Mouse (Mus musculus) stomach, embryonic 14.5 days (tissue): ENCODE data around the gene Nebl. TPM values are rescaled to one million over a fixed set of nuclear protein-coding genes. Genes with fewer than 3 reads are reported as not detected.
"Not testable (repeated sequence)": the region's sequence is repeated elsewhere in the genome, so short reads cannot be mapped to it uniquely, and the experiment has no call there.

ENCODE experiments used
- ATAC-seq: fragments of 200-750 bp; cut with Nextera tagmentation; 2 replicates; pipeline ENCODE4 v1.8.0; 2017; ENCODE audit warnings: low read depth, moderate TSS enrichment; ENCODE audit not compliant: insufficient number of reproducible peaks, insufficient read depth, low FRiP score
- H3K27ac ChIP-seq: fragments of 300-500 bp; sonication (generic); 2 replicates; pipeline ENCODE4 v1.5.1; 2014; ENCODE audit warnings: mild to moderate bottlenecking, low read length, moderate library complexity, mixed read lengths
- H3K27me3 ChIP-seq: fragments of 300-500 bp; sonication (generic); 2 replicates; pipeline ENCODE4 v1.6.1; 2014; ENCODE audit warnings: low read length, control low read depth, mixed read lengths; ENCODE audit not compliant: control insufficient read depth, insufficient read depth
- H3K36me3 ChIP-seq: fragments of 300-500 bp; sonication (generic); 2 replicates; pipeline ENCODE4 v1.6.1; 2014; ENCODE audit warnings: mild to moderate bottlenecking, control low read depth, low read length, moderate library complexity, mixed read lengths; ENCODE audit not compliant: control insufficient read depth, insufficient read depth
- H3K4me1 ChIP-seq: fragments of 300-500 bp; sonication (generic); 2 replicates; pipeline ENCODE4 v1.6.1; 2014; ENCODE audit warnings: low read length, control low read depth, mixed read lengths; ENCODE audit not compliant: control insufficient read depth, insufficient read depth
- H3K4me2 ChIP-seq: fragments of 300-500 bp; sonication (generic); replicated peaks from 2 replicates; pipeline ENCODE4 v1.6.1; 2014; ENCODE audit warnings: low read depth, low read length, control low read depth
- H3K4me3 ChIP-seq: fragments of 300-500 bp; sonication (generic); 2 replicates; pipeline ENCODE4 v1.5.1; 2014; ENCODE audit warnings: low read depth, low read length, control low read depth
- H3K9ac ChIP-seq: fragments of 300-500 bp; sonication (generic); replicated peaks from 2 replicates; pipeline ENCODE4 v1.6.1; 2014; ENCODE audit warnings: low read depth, mild to moderate bottlenecking, control low read depth, low read length, moderate library complexity, mixed read lengths
- H3K9me3 ChIP-seq: fragments of 300-500 bp; sonication (generic); 2 replicates; pipeline ENCODE4 v1.6.1; 2016; ENCODE audit warnings: low read depth, low read length, control low read depth; ENCODE audit not compliant: control insufficient read depth
- WGBS: fragments of 180-500 bp; shearing (Covaris S2); extraction: QIAGEN DNeasy Blood & Tissue Kit; methylation state at CpG from one replicate; pipeline ENCODE4 v1.1.7; 2014; 5-methylcytosine and 5-hydroxymethylcytosine counted together
- microRNA-seq: library from miRNA; unstranded; fragments of <30 nt; microRNA quantifications from one replicate; pipeline ENCODE4, GENCODE M21; 2016
- polyA plus RNA-seq: library from polyadenylated mRNA; unstranded; fragments of >200 nt; fragmentation: Nextera tagmentation; extraction: Ambion mirVana; gene quantifications from 2 replicates; pipeline ENCODE4 v1.2.1, GENCODE M21; 2014

Nebl gene
- polyA plus RNA-seq, 1 experiment from 2014 or later: 3.5 TPM

- Histone ChIP-seq H3K9ac (no peak overlapping the region), H3K36me3 (no peaks in the 10 kb centered on the region), H3K27me3 (no peaks in the 10 kb centered on the region), H3K4me1 (no peaks in the 10 kb centered on the region), H3K9me3 (no peaks in the 10 kb centered on the region), H3K4me3 (no peak overlapping the region), H3K27ac (no peak overlapping the region), H3K4me2 (no peak overlapping the region)
- no peak for ATAC-seq
- 81% methylated on average over 5 of the region's 5 CpGs for WGBS
Measured at GRCm38 (mm10) chr2:17316850-17317249, 414.4 kb downstream of the Nebl start.

- Histone ChIP-seq H3K4me2 (no peak overlapping the region), H3K27ac (no peak overlapping the region), H3K27me3 (no peaks in the 10 kb centered on the region), H3K4me1 (no peaks in the 10 kb centered on the region), H3K4me3 (no peak overlapping the region), H3K36me3 (no peaks in the 10 kb centered on the region), H3K9ac (no peak overlapping the region), H3K9me3 (no peaks in the 10 kb centered on the region)
- ATAC-seq: no peak
Measured at GRCm38 (mm10) chr2:17301379-17301778, 429.9 kb downstream of the Nebl start.

GRCm38 (mm10) chr2:17297496-17297895 is 433.8 kb downstream of the Nebl start:
- 73% methylated on average over 1 of the region's 1 CpGs for WGBS
- no peaks in the 10 kb centered on the region for H3K4me1 ChIP-seq
- ATAC-seq: no peak
- H3K4me2 ChIP-seq: no peak overlapping the region
- H3K27ac ChIP-seq: no peak overlapping the region
- no peak overlapping the region for H3K9ac ChIP-seq
- H3K27me3 ChIP-seq: no peaks in the 10 kb centered on the region
- H3K9me3 ChIP-seq: no peaks in the 10 kb centered on the region
- no peaks in the 10 kb centered on the region for H3K36me3 ChIP-seq
- no peak overlapping the region for H3K4me3 ChIP-seq

- H3K9me3 ChIP-seq, H3K4me2 ChIP-seq, H3K4me3 ChIP-seq, H3K27ac ChIP-seq, ATAC-seq, H3K9ac ChIP-seq, H3K4me1 ChIP-seq, H3K36me3 ChIP-seq, H3K27me3 ChIP-seq: not testable (repeated sequence)
- WGBS: 94% methylated on average over 4 of the region's 5 CpGs
Measured at GRCm38 (mm10) chr2:17295257-17295656, 436.0 kb downstream of the Nebl start.

Small RNA genes within 50 kb of the gene (microRNA-seq; reads per million reads assigned to microRNA genes)
- not detected for gene Mir6419
